In genomic region chr1:131526371-131527270, GRCm38 (mm10) we compare ENCODE assay signal across 7 mouse cellular contexts. TPM values are rescaled to one million over a fixed set of nuclear protein-coding genes. Genes with fewer than 3 reads are reported as not detected.
DNase-seq lines count a peak whose midpoint lies in the region; ATAC-seq lines count a peak whose summit lies in the region.

No protein-coding gene starts in this region.

- peak; percentile 67 for DNase-seq in adipocyte (ENCODE audit: low spot score)
- peak; percentile 74 to 76 for DNase-seq in cerebellum, postnatal 36 days
- peak; percentile 60 for DNase-seq in gastrocnemius, adult 18-20 months (ENCODE audit: low spot score)
- DNase-seq in spleen, adult 18-20 months, result peak; percentile 42 to 61

- H3K36me3 ChIP-seq in hindbrain, embryonic 15.5 days, result no peaks in the 10 kb centered on the region
- no peaks in the 10 kb centered on the region for H3K36me3 ChIP-seq in limb, embryonic 12.5 days
- H3K36me3 ChIP-seq in midbrain, embryonic 12.5 days, result no peaks in the 10 kb centered on the region

- peak overlapping the region; percentile 87 for H3K4me2 ChIP-seq in hindbrain, embryonic 15.5 days
- peak overlapping the region; percentile 97 for H3K4me2 ChIP-seq in limb, embryonic 12.5 days
- peak overlapping the region; percentile 77 for H3K4me2 ChIP-seq in midbrain, embryonic 12.5 days (replicated peaks)

- under 1% methylated on average over 75 of the region's 81 CpGs for WGBS in hindbrain, embryonic 15.5 days
- WGBS in limb, embryonic 12.5 days, result under 1% methylated on average over 73 of the region's 81 CpGs
- WGBS in midbrain, embryonic 12.5 days, result under 1% methylated on average over 79 of the region's 81 CpGs

- peaks cover 47% of the 10 kb centered on the region for H3K4me1 ChIP-seq in hindbrain, embryonic 15.5 days (replicated peaks)
- peaks cover 56% of the 10 kb centered on the region for H3K4me1 ChIP-seq in limb, embryonic 12.5 days (replicated peaks)
- peaks cover 53% of the 10 kb centered on the region for H3K4me1 ChIP-seq in midbrain, embryonic 12.5 days

- peak overlapping the region; percentile 93 for H3K4me3 ChIP-seq in hindbrain, embryonic 15.5 days
- H3K4me3 ChIP-seq in limb, embryonic 12.5 days (replicated peaks), result peak overlapping the region; percentile 82
- H3K4me3 ChIP-seq in midbrain, embryonic 12.5 days, result peak overlapping the region; percentile 64

- peak overlapping the region; percentile 89 for H3K27ac ChIP-seq in hindbrain, embryonic 15.5 days (replicated peaks)
- peak overlapping the region; percentile 96 for H3K27ac ChIP-seq in limb, embryonic 12.5 days
- peak overlapping the region; percentile 91 for H3K27ac ChIP-seq in midbrain, embryonic 12.5 days (replicated peaks)

- no peaks in the 10 kb centered on the region for H3K27me3 ChIP-seq in hindbrain, embryonic 15.5 days
- H3K27me3 ChIP-seq in limb, embryonic 12.5 days, result no peaks in the 10 kb centered on the region
- no peaks in the 10 kb centered on the region for H3K27me3 ChIP-seq in midbrain, embryonic 12.5 days

- peak; percentile 33 for ATAC-seq in hindbrain, embryonic 15.5 days (ENCODE audit: low FRiP score, low read depth)
- ATAC-seq in limb, embryonic 12.5 days (ENCODE audit: insufficient number of reproducible peaks, insufficient read depth, low FRiP score, low TSS enrichment, low read depth), result peak; percentile 7
- ATAC-seq in midbrain, embryonic 12.5 days (ENCODE audit: low FRiP score, low read depth), result peak; percentile 31

- no peaks in the 10 kb centered on the region for H3K9me3 ChIP-seq in hindbrain, embryonic 15.5 days
- no peaks in the 10 kb centered on the region for H3K9me3 ChIP-seq in limb, embryonic 12.5 days
- no peaks in the 10 kb centered on the region for H3K9me3 ChIP-seq in midbrain, embryonic 12.5 days

- peak overlapping the region; percentile 93 for H3K9ac ChIP-seq in hindbrain, embryonic 15.5 days
- peak overlapping the region; percentile 84 for H3K9ac ChIP-seq in limb, embryonic 12.5 days (replicated peaks)
- H3K9ac ChIP-seq in midbrain, embryonic 12.5 days (replicated peaks), result peak overlapping the region; percentile 92

RNA-seq across cellular contexts. Expression of gene Srgap2, which starts 0.5 kb away (rescaled TPM):
- total RNA-seq in gastrocnemius, adult 18-20 months (2021), result 10 to 100 TPM in 1 of 2 experiments, 1 to 10 TPM in 1; 8.4 to 13.2 TPM
- 22.6 and 28.3 TPM in 2 replicates for polyA plus RNA-seq in hindbrain, embryonic 15.5 days (2015; fragmentation: Nextera tagmentation; extraction: Ambion mirVana)
- 15.3 and 17.1 TPM in 2 replicates for polyA plus RNA-seq in limb, embryonic 12.5 days (2016; fragmentation: Nextera tagmentation; extraction: Ambion mirVana)
- 18.9 and 19.9 TPM in 2 replicates for polyA plus RNA-seq in midbrain, embryonic 12.5 days (2016; fragmentation: Nextera tagmentation; extraction: Ambion mirVana)

RNA-seq across cellular contexts. Expression of gene Fam72a, which starts 1.1 kb away (rescaled TPM):
- under 1 TPM; 0.24 to 0.39 TPM for total RNA-seq in gastrocnemius, adult 18-20 months (2021)
- 1.1 and 1.7 TPM in 2 replicates for polyA plus RNA-seq in hindbrain, embryonic 15.5 days (2015; fragmentation: Nextera tagmentation; extraction: Ambion mirVana)
- 3.1 and 3.8 TPM in 2 replicates for polyA plus RNA-seq in limb, embryonic 12.5 days (2016; fragmentation: Nextera tagmentation; extraction: Ambion mirVana)
- polyA plus RNA-seq in midbrain, embryonic 12.5 days (2016; fragmentation: Nextera tagmentation; extraction: Ambion mirVana), result 4.1 TPM in 2 replicates

Comparison
In these comparisons a context has a peak if more than half of its experiments do, and no peak if none do; other contexts are left out.
1. Peak in every context shown above with its lines: DNase-seq, ATAC-seq, H3K4me3 ChIP-seq and H3K27ac ChIP-seq.